Comparison of ENCODE assay signal across 17 mouse cellular contexts in the genomic region with DNA sequence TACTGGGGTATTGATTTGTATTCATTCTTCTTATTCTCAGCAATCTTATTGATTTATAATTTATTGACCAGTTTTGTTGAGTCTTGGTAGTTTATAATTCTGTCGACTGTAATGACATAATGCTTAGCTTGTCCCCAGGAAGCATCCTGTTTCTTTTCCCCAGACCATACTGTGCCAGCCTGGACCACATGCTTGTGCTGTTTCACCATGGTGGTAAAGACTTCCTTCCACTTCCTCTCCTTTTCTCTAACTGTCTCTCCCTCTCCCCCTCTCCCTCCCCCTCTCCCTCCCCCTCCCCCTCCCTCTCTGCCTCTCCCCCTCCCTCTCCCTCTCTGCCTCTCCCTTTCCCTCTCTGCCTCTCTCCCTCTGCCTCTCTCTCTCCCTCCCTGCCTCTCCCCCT. TPM values are rescaled to one million over a fixed set of nuclear protein-coding genes. Genes with fewer than 3 reads are reported as not detected.
"Had no signal": no experiment of that assay in that cellular context is flagged by ENCODE, and none has a peak within 500 bp of the region (broad histone marks: within the 10 kb centered on the region; RNA-seq: fewer than 3 reads in every experiment).

No protein-coding gene starts in this region.

- ATAC-seq: midbrain, embryonic 13.5 days; midbrain, embryonic 15.5 days had no signal

- DNase-seq: lung, adult 18-20 months; lung, embryonic 14.5 days; lung, postnatal 10 days; lung, postnatal 4 days; right cerebral cortex, postnatal 14 days; thymus, adult 2 months; thymus, postnatal 25 days; thymus, postnatal 4 days had no signal

- H3K27me3 ChIP-seq: liver, embryonic 15.5 days; midbrain, embryonic 13.5 days; midbrain, embryonic 15.5 days; neural tube, embryonic 12.5 days; stomach, embryonic 15.5 days had no signal

- H3K4me1 ChIP-seq: liver, embryonic 15.5 days; megakaryocyte, embryonic 14.5 days; midbrain, embryonic 13.5 days; midbrain, embryonic 15.5 days; neural tube, embryonic 12.5 days; stomach, embryonic 15.5 days had no signal

- H3K4me3 ChIP-seq: liver, embryonic 15.5 days; megakaryocyte, embryonic 14.5 days; midbrain, embryonic 13.5 days; midbrain, embryonic 15.5 days; neural tube, embryonic 12.5 days; stomach, embryonic 15.5 days had no signal

- H3K36me3 ChIP-seq: liver, embryonic 15.5 days; midbrain, embryonic 13.5 days; midbrain, embryonic 15.5 days; neural tube, embryonic 12.5 days; stomach, embryonic 15.5 days had no signal

- H3K27ac ChIP-seq: liver, embryonic 15.5 days; midbrain, embryonic 13.5 days; midbrain, embryonic 15.5 days; neural tube, embryonic 12.5 days; stomach, embryonic 15.5 days; stomach, postnatal 0 days had no signal

- H3K9me3 ChIP-seq: liver, embryonic 15.5 days; midbrain, embryonic 13.5 days; midbrain, embryonic 15.5 days; neural tube, embryonic 12.5 days; stomach, embryonic 15.5 days had no signal

- H3K4me2 ChIP-seq: liver, embryonic 15.5 days; lung, embryonic 14.5 days; midbrain, embryonic 11.5 days; midbrain, embryonic 13.5 days; midbrain, embryonic 15.5 days; neural tube, embryonic 12.5 days; stomach, embryonic 15.5 days had no signal

- H3K9ac ChIP-seq: liver, embryonic 15.5 days; lung, embryonic 14.5 days; midbrain, embryonic 13.5 days; midbrain, embryonic 15.5 days; neural tube, embryonic 12.5 days; stomach, embryonic 15.5 days had no signal

RNA-seq across cellular contexts. Expression of gene 3425401B19Rik, which starts 36.4 kb away (rescaled TPM):
- total RNA-seq: monocyte, adult 5-6 weeks had no signal
- polyA plus RNA-seq: midbrain, embryonic 11.5 days; midbrain, embryonic 13.5 days; midbrain, embryonic 15.5 days had no signal
